Mouse (Mus musculus): ENCODE measurements around the gene Adck2.

GRCm38 (mm10) chr6:39551981-39552636, 21.6 kb upstream of the Adck2 start:
- TF ChIP-seq CTCF (IDR thresholded peaks at IDR 0.05; ENCODE audit: borderline replicate concordance, insufficient read depth, low read length) (no peak), POLR2A (IDR thresholded peaks at IDR 0.05; ENCODE audit: low read depth, low read length) (no peak)

Measured in embryonic fibroblast, embryonic 13.5 days (primary cell).